Mouse (Mus musculus) stomach, embryonic 16.5 days (tissue): Measurements from ENCODE around the gene Nat8f2. TPM values are rescaled to one million over a fixed set of nuclear protein-coding genes. Genes with fewer than 3 reads are reported as not detected.
"Not testable (repeated sequence)": the region's sequence is repeated elsewhere in the genome, so short reads cannot be mapped to it uniquely, and the experiment has no call there.

Source experiments
- ATAC-seq: fragments of 200-750 bp; cut with Nextera tagmentation; 2 replicates; pipeline ENCODE4 v1.8.0; 2017; ENCODE audit warnings: moderate number of reproducible peaks, moderate TSS enrichment; ENCODE audit not compliant: insufficient read depth, low FRiP score
- H3K27ac ChIP-seq: fragments of 300-500 bp; sonication (generic); 2 replicates; pipeline ENCODE4 v1.5.1; 2014; ENCODE audit warnings: low read length
- H3K27me3 ChIP-seq: fragments of 300-500 bp; sonication (generic); 2 replicates; pipeline ENCODE4 v1.6.1; 2014; ENCODE audit warnings: low read length, control low read depth, mixed read lengths; ENCODE audit not compliant: control insufficient read depth, insufficient read depth
- H3K36me3 ChIP-seq: fragments of 300-500 bp; sonication (generic); 2 replicates; pipeline ENCODE4 v1.6.1; 2014; ENCODE audit warnings: low read length; ENCODE audit not compliant: control insufficient read depth, insufficient read depth
- H3K4me1 ChIP-seq: fragments of 300-500 bp; sonication (generic); 2 replicates; pipeline ENCODE4 v1.6.1; 2014; ENCODE audit warnings: low read length, control low read depth, mixed read lengths; ENCODE audit not compliant: control insufficient read depth, insufficient read depth
- H3K4me2 ChIP-seq: fragments of 300-500 bp; sonication (generic); 2 replicates; pipeline ENCODE4 v1.6.1; 2014; ENCODE audit warnings: low read depth, low read length, mixed read lengths
- H3K4me3 ChIP-seq: fragments of 300-500 bp; sonication (generic); replicated peaks from 2 replicates; pipeline ENCODE4 v1.5.1; 2014; ENCODE audit warnings: mild to moderate bottlenecking, low read length
- H3K9ac ChIP-seq: fragments of 300-500 bp; sonication (generic); 2 replicates; pipeline ENCODE4 v1.6.1; 2014; ENCODE audit warnings: low read length
- H3K9me3 ChIP-seq: fragments of 300-500 bp; sonication (generic); replicated peaks from 2 replicates; pipeline ENCODE4 v1.6.1; 2016; ENCODE audit warnings: low read length, control low read depth; ENCODE audit not compliant: control insufficient read depth
- WGBS: fragments of 180-500 bp; shearing (Covaris S2); extraction: QIAGEN DNeasy Blood & Tissue Kit; methylation state at CpG from one replicate; pipeline ENCODE4 v1.1.7; 2014; 5-methylcytosine and 5-hydroxymethylcytosine counted together
- polyA plus RNA-seq: library from polyadenylated mRNA; unstranded; fragments of >200 nt; fragmentation: Nextera tagmentation; extraction: Ambion mirVana; gene quantifications from 2 replicates; pipeline ENCODE4 v1.2.1, GENCODE M21; 2015

Nat8f2 gene
- polyA plus RNA-seq, 1 experiment from 2014 or later = 0.04 TPM

GRCm38 (mm10) chr6:85866995-85867394 lies 2.0 kb downstream of the Nat8f2 start:
- not testable (repeated sequence) for ATAC-seq, H3K4me2 ChIP-seq, H3K9me3 ChIP-seq, H3K27me3 ChIP-seq, H3K27ac ChIP-seq, H3K9ac ChIP-seq, H3K4me1 ChIP-seq, H3K4me3 ChIP-seq, H3K36me3 ChIP-seq
- 58% methylated on average over 1 of the region's 1 CpGs for WGBS

- H3K27me3 ChIP-seq, ATAC-seq, H3K4me2 ChIP-seq, H3K9me3 ChIP-seq, H3K4me1 ChIP-seq, H3K9ac ChIP-seq, H3K36me3 ChIP-seq, H3K4me3 ChIP-seq, H3K27ac ChIP-seq: not testable (repeated sequence)
- WGBS = 82% methylated on average over 3 of the region's 3 CpGs
These were observed 2.8 kb downstream of the Nat8f2 start for GRCm38 (mm10) chr6:85866166-85866565.

GRCm38 (mm10) chr6:85864900-85865639 lies 3.9 kb downstream of the Nat8f2 start:
- not testable (repeated sequence) for H3K27ac ChIP-seq, H3K4me3 ChIP-seq, H3K36me3 ChIP-seq, H3K9me3 ChIP-seq, ATAC-seq, H3K4me1 ChIP-seq, H3K4me2 ChIP-seq, H3K9ac ChIP-seq, H3K27me3 ChIP-seq
- 70% methylated on average over 5 of the region's 7 CpGs for WGBS

GRCm38 (mm10) chr6:85863840-85864239 lies 5.1 kb downstream of the Nat8f2 start:
- Histone ChIP-seq H3K36me3 (no peaks in the 10 kb centered on the region), H3K9ac (no peak overlapping the region), H3K4me1 (no peaks in the 10 kb centered on the region), H3K4me3 (no peak overlapping the region), H3K9me3 (no peaks in the 10 kb centered on the region), H3K4me2 (no peak overlapping the region), H3K27me3 (no peaks in the 10 kb centered on the region), H3K27ac (no peak overlapping the region)
- no peak for ATAC-seq
- WGBS = 87% methylated on average over 2 of the region's 2 CpGs

- no peak overlapping the region for H3K4me3 ChIP-seq
These were observed 5.8 kb downstream of the Nat8f2 start for GRCm38 (mm10) chr6:85863136-85863535.

GRCm38 (mm10) chr6:85862565-85862964 lies 6.4 kb downstream of the Nat8f2 start:
- 66% methylated on average over 3 of the region's 3 CpGs for WGBS
- H3K4me2 ChIP-seq = no peak overlapping the region
- no peak for ATAC-seq
- no peaks in the 10 kb centered on the region for H3K9me3 ChIP-seq
- H3K9ac ChIP-seq = no peak overlapping the region
- no peaks in the 10 kb centered on the region for H3K36me3 ChIP-seq
- no peaks in the 10 kb centered on the region for H3K27me3 ChIP-seq
- H3K4me1 ChIP-seq = no peaks in the 10 kb centered on the region
- H3K27ac ChIP-seq = no peak overlapping the region
- H3K4me3 ChIP-seq = no peak overlapping the region

More at GRCm38 (mm10) chr6:85863136-85863535, 5.8 kb downstream of the Nat8f2 start:
- H3K4me2 ChIP-seq = no peak overlapping the region
- H3K27me3 ChIP-seq = no peaks in the 10 kb centered on the region
- no peaks in the 10 kb centered on the region for H3K9me3 ChIP-seq
- ATAC-seq = no peak
- 72% methylated on average over 2 of the region's 2 CpGs for WGBS
- H3K4me1 ChIP-seq = no peaks in the 10 kb centered on the region
- H3K9ac ChIP-seq = no peak overlapping the region
- H3K36me3 ChIP-seq = no peaks in the 10 kb centered on the region
- H3K27ac ChIP-seq = no peak overlapping the region

- ATAC-seq = no peak
- H3K4me3 ChIP-seq = no peak overlapping the region
- no peaks in the 10 kb centered on the region for H3K4me1 ChIP-seq
- H3K27ac ChIP-seq = no peak overlapping the region
- WGBS = 77% methylated on average over 3 of the region's 3 CpGs
- no peaks in the 10 kb centered on the region for H3K9me3 ChIP-seq
- H3K4me2 ChIP-seq = no peak overlapping the region
- H3K27me3 ChIP-seq = no peaks in the 10 kb centered on the region
- no peaks in the 10 kb centered on the region for H3K36me3 ChIP-seq
- H3K9ac ChIP-seq = no peak overlapping the region
These were observed 7.7 kb downstream of the Nat8f2 start for GRCm38 (mm10) chr6:85861247-85861646.

GRCm38 (mm10) chr6:85856194-85856678 lies 12.7 kb downstream of the Nat8f2 start:
- H3K36me3 ChIP-seq = no peaks in the 10 kb centered on the region
- ATAC-seq = no peak
- whole genome bisulfite sequencing = 77% methylated on average over 1 of the region's 1 CpGs

GRCm38 (mm10) chr6:85853481-85853880 lies 15.5 kb downstream of the Nat8f2 start:
- H3K4me3 ChIP-seq = no peak overlapping the region
- no peaks in the 10 kb centered on the region for H3K27me3 ChIP-seq
- H3K9me3 ChIP-seq = no peaks in the 10 kb centered on the region
- no peak overlapping the region for H3K4me2 ChIP-seq
- H3K36me3 ChIP-seq = no peaks in the 10 kb centered on the region
- H3K27ac ChIP-seq = no peak overlapping the region
- WGBS = 70% methylated on average over 3 of the region's 3 CpGs
- no peaks in the 10 kb centered on the region for H3K4me1 ChIP-seq
- no peak for ATAC-seq
- no peak overlapping the region for H3K9ac ChIP-seq

More at GRCm38 (mm10) chr6:85856194-85856678, 12.7 kb downstream of the Nat8f2 start:
- no peak overlapping the region for H3K27ac ChIP-seq
- no peaks in the 10 kb centered on the region for H3K9me3 ChIP-seq
- H3K9ac ChIP-seq = no peak overlapping the region
- H3K27me3 ChIP-seq = no peaks in the 10 kb centered on the region
- H3K4me1 ChIP-seq = no peaks in the 10 kb centered on the region
- H3K4me3 ChIP-seq = no peak overlapping the region
- no peak overlapping the region for H3K4me2 ChIP-seq
